Mouse (Mus musculus) CD8-positive naive resting alpha-beta T cell, adult 2 months (primary cell): ENCODE measurements around the gene Brca1.
"Not testable (repeated sequence)": the region's sequence is repeated elsewhere in the genome, so short reads cannot be mapped to it uniquely, and the experiment has no call there.

Experiments
- DNase-seq, 2 experiments: peaks; one replicate each; pipeline ENCODE4 v3.0.0; 2022; ENCODE audit warnings: low read depth in 2 of 2, low spot score in 2 of 2

The Brca1 gene

DNA sequence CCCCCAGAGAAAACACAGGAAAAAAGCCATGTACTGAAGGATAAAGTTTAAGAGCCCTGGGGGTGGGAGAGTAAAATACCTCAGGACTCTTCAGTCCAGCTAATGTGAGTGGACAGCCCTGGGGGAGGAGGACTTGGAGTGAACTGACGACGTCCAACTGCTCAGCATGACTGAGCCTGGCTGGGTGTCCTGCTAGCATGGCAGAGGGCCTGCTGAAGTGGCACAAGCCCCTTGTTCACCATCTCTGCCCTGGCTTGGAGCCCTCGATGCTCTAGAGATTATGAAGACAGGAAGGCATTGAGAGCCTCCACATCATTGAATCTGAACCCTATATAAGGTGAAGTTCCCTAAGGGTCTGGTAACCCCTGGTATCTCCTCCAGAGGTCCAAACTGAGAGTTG is 79.8 kb downstream of the Brca1 start:
- DNase-seq: no peak

DNA sequence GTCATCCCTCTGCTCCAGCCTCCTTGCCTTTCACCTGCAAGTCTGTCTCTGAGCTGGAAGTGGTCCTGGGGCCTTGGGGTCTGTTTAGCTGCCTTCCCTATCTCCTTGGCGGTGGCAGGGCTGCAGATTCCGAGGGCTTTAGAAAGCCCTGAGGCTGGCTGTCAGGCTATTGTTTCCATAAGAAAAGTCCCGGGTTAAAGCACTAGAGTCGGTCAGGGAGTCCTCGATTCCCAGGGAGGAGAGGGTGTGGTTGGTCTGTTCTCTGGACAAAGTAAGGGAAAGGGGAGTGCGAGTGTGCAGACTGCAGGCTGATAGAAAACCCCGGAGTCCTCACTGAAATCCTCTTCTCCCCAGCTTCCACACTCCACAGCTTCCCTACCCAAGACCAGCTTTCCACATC is 81.5 kb downstream of the Brca1 start:
- no peak for DNase-seq

DNA sequence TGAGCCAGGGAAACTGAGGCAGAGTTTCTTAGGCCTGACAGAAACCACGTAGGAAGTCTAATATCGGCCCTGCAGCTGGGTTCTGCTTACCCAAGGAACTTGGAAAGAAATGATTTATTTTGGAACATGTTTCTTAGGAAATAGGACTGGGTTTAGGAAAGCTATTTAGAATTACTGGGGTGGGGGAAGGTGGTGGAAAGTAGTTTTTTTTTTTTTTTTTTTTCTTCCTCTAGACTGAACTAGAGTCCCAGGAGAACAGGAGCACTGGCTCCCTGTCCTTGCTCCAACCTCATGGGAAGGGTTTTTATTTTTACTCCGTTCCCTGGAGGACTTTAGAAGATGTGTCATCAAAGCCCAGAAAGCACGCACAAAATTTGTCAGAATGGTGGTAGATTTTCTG is 82.6 kb downstream of the Brca1 start:
- no peak for DNase-seq

DNA sequence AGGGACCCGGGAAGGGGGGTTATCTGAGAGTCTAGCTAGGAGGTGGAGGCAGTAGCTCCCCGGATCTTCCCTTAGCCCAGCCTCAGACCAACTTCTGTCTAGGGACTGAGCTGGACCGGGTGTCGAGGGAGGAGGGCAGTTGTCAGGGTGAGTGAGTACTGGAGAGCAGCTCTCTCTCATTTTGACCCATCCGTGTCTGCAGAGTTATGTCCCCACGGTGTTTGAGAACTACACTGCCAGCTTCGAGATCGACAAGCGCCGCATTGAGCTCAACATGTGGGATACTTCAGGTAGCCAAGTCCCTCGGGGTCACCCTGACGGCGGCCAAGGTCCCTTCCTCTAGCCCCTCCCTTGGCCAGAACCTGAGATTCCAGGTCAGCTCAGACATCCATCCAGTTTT is 83.0 kb downstream of the Brca1 start:
- no peak for DNase-seq

DNA sequence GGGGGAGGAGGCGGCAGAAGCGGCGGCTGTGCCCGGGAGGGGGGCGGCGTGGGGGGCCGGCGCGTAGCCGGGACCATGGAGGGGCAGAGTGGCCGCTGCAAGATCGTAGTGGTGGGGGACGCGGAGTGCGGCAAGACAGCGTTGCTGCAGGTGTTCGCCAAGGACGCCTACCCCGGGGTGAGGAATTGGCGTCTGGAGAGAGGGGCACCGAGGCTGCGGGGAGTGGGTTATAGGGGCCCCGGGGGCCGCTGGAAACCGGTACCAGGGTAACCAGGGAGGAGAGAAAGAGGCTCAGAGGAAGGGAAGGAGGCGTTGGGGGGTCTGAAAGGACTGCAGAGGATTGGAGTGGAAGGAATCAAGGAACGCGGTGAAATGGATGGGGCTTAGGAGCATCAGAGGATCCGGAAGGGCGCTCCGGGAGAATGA is 83.5 kb downstream of the Brca1 start:
- no peak for DNase-seq

DNA sequence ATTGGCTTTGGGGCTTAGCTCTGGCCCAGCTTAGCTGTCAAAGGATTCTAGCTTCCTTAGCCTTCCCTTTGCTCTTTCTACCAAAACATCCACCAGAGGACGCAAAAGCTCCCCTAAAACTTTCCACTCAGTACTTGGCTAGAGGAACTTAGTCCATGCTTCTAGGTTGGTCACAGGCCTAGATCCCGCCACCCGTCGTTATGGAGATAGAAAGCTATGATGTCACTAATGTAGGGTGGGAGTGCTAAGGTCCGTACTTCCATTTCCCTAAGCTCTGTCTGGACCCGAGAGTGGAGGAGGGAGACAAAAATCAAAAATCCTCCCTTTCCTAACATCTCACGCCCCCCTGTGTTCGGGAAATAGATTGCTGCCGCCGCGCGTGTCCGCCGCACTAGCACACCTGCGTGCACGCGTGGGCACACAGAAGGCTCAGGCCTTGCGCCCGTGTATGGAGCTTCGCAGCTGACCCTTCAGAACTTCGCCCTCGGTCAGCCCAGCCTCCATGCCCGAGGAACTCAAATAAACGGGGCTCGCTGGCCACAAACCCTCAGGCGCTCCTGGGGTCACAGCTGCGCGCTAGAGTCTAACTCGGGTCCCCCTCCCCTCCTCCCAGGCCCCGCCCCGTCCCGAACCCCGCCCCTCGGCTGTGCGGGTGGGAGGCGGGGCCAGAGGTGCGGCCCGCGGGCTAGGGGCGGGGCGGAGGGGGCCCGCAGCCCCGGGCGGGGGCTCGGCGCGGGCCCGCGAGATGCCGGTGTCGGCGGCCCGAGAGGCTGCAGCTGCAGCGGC is 84.1 kb downstream of the Brca1 start:
- DNase-seq: peak; percentile 29 to 49

DNA sequence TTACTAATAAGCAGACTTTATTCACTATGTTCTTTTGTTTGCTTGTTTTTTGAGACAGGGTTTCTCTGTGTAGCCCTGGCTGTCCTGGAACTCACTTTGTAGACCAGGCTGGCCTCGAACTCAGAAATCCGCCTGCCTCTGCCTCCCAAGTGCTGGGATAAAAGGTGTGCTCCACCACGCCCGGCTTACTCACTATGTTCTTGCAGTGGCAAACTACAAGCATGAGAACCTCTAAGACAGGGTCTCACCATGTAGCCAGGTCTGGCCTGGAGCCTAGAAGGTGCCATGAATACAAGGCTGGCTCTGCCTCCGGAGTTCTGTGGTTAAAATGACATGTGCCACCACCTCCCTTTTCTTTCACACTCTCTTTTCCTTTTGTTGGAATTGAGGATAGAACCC is 85.2 kb downstream of the Brca1 start:
- not testable (repeated sequence) for DNase-seq

DNA sequence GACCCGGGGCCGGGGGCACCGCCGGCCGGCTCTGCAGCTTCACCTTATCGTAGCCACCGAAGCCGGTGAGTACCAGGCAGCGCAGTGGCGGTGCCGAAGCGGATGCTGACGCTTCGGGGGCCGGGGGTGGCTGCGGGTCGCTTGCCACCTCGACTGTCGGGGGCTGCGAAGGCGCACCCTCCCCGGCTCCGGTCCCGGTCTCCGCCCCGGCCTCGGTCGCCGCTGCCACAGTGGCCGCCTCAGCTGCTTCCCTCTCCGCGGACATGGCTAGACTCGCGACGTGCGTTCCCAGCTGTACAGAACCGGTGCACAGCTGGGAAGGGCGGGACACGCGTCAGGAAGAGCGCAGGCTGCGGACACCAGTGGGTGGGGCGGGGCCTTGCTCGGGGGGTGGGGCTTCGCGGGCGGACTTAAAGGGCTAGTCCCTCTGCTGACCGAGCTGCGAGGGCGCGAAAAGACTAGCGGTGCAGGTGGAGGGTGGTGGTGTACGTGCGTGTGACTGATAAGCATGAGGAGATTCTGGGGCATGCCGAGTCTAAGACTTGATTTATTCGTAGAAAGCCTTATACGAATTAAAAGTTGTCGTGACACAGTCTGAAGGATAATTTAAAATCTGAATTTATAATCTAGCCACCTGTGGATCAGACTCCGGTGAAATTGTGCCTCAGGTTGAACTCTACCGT is 85.7 kb downstream of the Brca1 start, which contains the start of gene Vat1:
TSS of gene Vat1 (minus strand) at position 362 of the 683 bp plus-strand sequence.
- DNase-seq: peak; percentile 35 to 36

DNA sequence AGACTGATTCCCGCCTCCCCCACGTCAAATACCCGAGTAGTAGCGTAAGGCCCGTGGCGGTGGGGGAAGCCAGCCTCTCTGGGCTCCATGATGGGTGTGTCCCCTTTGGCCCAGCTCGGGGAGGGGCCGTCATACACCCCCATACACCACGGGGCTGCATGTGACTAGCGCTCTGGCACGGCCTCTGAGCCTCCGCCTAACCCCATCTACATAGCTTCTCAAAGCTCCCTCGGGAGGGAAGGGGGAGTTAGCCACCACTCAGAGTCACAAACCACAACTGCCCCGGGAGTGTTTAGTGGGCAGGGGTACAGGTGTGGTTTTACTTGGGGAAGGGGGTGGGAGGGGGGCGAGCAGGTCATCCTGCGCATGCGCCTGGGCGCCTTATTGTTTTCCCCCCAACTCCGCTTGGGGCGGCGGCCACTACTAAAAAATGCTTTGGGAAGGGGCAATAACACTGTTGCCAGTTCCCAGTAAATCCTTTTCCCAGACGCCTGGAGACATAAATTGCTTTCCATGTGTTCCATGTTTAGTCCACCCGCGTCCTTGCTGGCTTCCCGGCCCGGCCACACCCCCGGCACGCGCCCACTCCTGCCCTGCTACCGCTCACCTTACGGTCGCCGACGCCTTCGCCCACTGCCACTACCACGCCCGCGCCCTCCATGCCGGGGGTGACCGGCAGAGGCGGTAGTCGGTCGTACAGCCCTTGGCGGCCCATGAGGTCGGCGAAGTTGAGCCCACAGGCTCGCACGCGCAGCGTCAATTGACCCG is 86.5 kb downstream of the Brca1 start:
- DNase-seq: peak; percentile 47 to 60

DNA sequence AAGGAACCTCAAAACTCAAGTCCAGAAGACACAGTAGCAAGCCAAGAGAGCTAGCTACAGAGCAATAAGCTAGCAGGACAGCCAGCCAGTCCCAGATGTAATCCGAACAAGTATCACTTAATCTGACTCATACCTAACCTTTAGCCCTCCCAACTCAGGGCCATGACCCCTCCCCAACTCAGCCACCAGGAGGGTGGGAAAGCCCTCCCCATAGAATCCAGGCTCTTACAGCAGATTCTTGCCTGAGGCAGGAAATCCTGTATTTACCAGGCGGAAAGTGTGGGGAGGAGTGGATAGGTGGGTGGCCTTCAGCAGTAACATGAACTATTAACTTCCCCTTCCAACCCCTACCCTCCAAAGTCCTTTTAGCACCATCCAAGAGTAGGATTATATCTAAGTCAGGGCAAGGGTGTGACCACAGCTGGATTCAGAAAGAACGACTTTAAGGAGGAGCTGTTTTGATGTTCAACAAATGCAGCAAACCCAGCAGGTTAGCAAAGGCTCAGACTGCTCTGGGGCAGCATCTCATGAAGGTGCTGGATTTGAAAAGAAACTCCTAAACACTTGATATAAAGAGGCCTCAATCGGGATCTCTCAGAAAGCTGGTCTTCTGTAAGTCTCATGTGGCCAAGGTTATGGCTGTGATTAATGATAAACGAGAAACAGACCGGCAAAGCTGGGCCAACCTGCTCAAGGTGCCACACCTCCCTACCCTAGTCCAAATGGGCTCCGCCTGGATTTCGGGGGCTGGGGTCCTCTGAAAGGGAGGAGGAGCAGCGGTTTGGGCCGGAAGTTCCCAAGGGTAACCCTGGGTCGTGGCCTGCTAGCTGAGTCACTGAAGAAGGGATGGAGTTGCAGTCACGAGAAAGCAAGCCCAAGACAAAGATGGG is 87.3 kb downstream of the Brca1 start, which contains the start of gene Rnd2:
TSS of gene Rnd2 (plus strand) at position 789 of the 890 bp plus-strand sequence.
- no peak for DNase-seq

DNA sequence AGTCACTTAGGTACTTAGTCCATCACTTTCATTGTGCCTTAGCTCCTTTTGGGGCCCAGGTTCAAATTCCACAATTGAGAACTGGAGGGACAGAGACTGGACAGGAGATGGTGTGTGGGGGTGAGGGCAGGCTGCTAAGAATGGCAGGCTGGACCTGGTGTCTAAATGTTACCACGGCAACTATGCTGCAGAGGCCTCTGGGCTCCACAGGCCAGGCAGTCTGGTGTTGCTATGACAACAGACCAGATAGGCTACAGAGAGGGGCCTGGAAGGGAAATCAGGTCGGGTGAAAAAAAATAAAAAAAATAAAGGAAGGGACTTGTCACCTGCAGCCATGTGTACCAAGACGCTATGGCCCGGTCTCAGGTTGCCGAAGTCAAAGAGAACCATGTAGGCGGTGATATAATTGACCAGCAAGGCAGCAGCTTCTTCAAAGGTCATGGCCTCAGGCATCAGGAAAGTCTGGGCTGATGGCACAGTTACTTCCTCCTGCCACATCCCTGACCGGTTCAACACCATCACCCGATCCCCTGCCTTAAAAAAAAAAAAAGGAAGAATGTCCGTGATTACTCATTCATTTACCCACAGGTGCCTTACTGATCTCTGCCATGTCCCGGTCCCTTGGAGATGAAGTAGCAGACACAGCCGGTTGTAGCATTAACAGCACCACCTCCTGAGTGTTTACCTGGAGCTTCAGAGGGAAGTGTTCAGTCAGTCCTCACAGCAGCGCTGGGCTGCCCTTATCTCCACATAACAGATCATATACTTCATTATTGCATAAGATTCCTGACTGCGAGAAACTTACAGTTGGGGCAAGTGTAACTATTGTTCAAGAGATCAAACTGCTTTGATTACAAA is 88.9 kb downstream of the Brca1 start:
- DNase-seq: no peak

DNA sequence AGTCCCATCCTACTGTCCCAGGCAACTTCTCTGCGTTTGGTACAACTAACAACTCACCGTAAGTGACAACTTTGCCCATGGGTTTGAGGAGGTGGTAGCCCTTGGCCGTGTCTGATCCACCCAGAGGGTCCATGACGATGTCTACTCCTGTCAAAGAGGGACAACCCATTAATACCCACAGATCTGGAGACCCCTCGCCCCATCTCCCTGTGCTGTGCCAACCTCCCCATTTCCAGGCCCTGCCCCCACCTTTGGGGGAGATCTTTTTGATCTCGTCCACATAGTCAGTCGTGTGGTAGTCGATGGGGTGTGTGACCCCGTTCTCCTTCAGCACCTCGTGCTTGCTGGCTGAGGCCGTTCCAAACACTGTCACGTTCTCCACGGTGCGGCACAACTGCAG is 89.6 kb downstream of the Brca1 start:
- no peak for DNase-seq

DNA sequence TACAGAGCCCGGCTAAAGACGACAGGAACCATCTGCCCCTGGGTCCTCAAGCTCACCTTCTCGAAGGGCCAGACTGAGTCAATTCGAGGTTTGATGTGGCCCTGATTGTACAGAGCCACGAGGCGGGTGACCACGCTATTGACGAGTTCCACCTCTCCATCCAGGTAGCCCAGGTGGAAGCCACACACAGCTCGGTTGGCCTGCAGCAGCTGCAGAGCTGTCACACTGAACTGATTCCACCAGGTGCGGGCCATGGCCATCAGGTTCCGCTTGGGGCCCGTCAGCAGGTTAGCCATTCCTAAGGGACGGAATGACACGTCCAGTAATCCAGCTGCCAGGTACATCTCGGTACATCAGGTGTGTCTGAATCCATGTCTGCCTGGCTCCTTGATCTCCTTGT is 91.4 kb downstream of the Brca1 start:
- no peak for DNase-seq

DNA sequence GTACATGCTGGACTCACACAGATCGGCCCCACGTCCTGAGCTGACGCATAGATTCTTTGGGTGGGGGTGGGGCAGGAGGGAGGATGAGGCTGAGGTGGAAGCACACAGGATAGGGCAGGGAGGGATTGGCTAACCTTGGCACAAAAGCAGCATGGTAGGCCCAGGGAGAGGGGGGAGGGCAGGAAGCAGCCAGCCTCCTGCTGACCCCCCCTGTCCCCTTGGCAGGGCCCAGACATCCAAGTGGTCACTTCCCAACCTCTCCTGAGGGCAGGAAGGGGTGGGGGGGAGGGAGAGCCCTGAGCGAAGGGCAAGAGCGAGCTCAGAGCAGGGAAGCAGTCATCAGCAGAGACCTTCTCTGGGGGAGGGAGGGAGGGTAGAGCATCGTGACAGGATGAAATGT is 92.0 kb downstream of the Brca1 start:
- DNase-seq: no peak

DNA sequence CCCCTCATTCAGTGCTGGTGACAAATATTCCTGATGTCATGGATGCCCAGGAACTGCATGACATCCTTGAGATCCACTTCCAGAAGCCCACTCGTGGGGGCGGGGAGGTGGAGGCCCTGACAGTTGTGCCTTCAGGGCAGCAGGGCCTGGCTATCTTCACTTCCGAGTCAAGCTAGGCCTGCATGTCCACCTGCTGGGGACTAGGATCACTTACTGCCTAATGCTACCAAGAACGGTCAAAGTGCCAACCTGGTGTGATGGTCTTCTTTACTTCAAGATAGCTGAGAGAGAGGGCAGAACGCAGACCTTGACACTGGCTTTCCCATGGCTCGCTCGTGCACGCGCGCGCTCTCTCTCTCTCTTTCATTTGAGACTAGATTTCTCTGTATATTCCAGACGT is 93.5 kb downstream of the Brca1 start:
- no peak for DNase-seq

DNA sequence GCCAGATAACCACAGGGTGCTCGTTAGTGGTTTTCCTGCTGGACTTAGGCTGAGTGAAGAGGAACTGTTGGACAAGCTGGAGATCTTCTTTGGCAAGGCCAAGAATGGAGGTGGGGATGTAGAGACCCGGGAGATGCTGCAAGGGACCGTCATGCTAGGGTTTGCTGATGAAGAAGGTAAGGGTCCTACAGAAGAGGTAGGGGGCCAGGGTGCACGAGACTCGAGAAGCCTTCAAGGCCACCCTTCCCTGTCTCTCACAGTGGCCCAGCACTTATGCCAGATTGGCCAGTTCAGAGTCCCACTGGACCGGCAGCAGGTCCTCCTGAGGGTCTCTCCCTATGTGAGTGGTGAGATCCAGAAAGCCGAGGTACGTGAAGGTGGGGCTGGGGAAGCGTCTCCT is 94.1 kb downstream of the Brca1 start:
- no peak for DNase-seq

DNA sequence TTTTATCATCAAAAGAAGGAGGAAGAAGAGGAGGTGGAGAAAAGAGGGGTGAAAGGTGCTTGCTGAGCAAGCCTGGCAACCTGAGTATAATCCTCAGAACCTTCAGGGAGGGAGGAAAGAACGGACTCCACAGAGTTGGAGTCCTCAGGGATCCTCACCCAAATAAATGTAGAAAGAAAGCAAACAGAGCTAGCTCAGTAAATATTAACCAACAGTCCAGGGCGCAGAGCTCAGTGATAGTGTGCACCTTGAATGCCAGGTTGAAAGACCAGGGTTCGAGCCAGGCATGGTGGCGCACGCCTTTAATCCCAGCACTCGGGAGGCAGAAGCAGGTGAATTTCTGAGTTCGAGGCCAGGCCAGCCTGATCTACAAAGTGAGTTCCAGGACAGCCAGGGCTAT is 96.1 kb downstream of the Brca1 start:
- no peak for DNase-seq

DNA sequence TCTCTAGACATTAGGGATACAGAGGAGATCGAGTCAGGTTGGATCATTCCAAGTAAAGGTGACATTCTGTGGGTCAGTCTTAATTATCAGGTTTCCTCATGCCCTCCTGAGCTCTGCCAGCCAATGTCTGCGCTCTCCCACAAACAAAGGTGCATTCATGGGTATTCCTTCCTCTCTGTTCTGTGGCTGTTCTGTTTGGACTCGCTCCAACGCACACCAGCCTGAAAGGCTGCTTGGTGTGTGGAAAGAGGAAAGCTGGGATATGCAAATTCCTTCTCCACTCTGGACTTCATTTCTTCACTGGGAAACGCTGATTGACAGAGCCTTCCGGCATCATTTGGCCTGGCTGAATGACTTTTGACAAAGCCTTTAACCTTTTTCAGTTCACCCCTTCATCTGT is 97.1 kb downstream of the Brca1 start:
- DNase-seq: no peak

DNA sequence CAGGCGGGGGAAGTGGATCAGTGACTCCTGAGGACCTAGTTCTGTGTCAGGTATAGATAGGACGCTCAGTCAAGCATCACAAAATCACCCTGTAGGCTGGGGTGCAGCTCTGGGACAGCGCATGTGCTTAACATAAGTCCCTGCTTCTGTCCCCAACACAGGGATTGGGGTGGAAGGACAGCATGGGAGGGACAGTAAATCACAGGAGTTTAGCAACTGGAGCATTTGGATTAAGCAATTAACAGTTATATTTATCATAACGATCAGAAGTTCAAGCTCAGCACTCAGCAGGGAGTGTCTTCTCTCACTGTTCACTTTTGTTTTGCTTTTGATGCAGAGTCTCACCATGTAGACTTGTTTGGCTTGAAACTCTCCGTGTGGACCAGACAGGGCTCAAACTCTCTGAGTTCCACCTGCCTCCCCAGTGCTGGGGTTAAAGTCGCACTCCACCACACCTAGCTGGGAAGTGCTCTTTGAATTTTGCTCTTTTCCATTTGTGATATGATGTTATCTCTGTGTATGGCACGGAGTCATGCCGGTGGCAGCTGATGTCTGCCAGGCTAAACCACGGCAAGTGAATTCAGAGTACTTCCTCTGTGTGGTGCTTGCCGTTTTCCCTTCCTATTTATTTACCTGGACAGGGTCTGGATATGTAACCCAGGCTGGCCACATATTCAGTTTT is 99.5 kb downstream of the Brca1 start:
- no peak for DNase-seq
